Mouse (Mus musculus) kidney, postnatal 14 days (tissue): ENCODE data around the gene Slc27a5.
A peak's percentile ranks its signal among the peaks of the same experiment; 100 is the strongest.

ENCODE experiments used
- DNase-seq: peaks from one replicate; pipeline ENCODE4 v3.0.0; 2022; ENCODE audit warnings: mixed read lengths

Gene Slc27a5

GRCm38 (mm10) chr7:12980291-12980690 lies 17.7 kb downstream of the Slc27a5 start:
- DNase-seq = no peak

DNA sequence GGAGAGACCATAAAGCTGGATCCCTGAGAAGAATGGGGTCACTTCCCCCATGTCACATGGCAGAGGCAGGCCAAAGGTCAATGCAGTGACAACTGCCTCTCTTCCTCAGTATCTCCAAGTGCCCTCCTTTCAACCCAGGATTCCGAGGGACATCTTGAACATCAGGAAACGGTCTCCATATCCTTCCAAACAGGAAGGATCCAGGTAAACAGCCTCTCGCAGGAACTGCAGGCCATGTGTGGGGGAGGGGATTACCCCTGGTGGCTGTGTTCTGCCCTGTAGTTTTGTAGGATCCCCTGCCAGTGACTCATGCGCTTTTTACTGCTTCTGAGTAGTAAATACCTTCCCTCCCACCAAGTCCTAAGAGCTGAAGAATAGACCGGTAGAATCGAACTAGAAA lies 18.2 kb downstream of the Slc27a5 start:
- no peak for DNase-seq

- no peak for DNase-seq
These were observed 18.9 kb downstream of the Slc27a5 start for GRCm38 (mm10) chr7:12978931-12979722.

- peak; percentile 99 for DNase-seq
These were observed 20.2 kb downstream of the Slc27a5 start, which contains the start of gene Zfp446 for GRCm38 (mm10) chr7:12977682-12978389. Gene Zfp446, plus strand, starts transcription at chr7:12977848.

- DNase-seq = no peak
These were observed 27.1 kb downstream of the Slc27a5 start for GRCm38 (mm10) chr7:12970906-12971305.

- DNase-seq = peak; percentile 76
These were observed 31.7 kb downstream of the Slc27a5 start for GRCm38 (mm10) chr7:12966104-12966845.

DNA sequence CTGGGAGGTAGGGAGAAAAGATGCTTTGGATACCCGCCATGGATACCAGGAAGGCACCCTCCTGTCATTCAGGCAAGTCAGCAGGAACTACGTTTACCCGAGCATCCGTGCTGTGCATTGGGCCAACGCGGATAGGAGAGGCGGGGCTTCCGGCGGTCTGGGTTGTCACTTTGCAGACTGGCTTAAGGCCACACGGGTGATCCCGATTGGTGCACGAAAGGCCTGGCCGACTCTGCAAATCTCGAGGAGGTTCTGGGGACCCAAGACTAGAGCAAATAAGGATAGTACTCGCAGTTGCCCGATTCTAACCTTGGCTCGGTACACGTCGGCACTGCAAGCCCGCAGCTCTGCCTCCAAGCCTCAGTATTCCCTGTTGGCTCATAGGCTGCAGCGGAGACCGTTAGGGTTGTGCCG lies 32.3 kb downstream of the Slc27a5 start, which contains the start of gene Zfp324:
Zfp324 (plus strand) TSS at position 161 of the 414 bp plus-strand sequence.
- DNase-seq = peak; percentile 93

DNA sequence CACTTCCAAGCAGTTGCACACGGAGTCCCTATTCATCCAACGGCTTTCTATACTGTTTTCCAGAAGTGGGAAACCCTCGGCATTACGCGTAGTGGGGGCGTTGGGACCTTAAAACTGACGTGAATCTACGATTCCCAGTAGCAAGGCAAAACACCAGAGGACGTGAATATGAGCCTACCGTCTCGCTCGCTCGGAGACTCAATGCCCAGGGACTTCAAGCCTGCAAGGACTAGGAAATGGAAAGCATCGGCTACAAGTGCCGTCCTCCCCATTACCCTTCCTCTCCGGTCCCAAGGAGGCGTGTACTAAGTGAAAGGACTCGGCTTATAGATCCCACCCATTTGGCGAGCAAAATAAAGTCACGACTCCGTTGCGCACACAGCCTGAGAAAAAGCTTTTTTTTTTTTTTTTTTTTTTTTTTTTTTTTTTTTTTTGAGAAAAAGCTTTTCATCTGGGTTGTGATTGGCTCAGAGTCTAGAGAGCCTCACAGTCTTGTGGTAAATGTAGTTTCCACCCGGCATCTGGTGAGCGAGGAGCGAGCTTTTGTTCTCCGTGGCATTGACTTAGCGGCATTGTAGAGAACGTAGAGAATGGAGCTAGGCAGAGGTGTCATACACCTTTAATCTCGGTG lies 36.4 kb downstream of the Slc27a5 start:
- peak; percentile 55 for DNase-seq

DNA sequence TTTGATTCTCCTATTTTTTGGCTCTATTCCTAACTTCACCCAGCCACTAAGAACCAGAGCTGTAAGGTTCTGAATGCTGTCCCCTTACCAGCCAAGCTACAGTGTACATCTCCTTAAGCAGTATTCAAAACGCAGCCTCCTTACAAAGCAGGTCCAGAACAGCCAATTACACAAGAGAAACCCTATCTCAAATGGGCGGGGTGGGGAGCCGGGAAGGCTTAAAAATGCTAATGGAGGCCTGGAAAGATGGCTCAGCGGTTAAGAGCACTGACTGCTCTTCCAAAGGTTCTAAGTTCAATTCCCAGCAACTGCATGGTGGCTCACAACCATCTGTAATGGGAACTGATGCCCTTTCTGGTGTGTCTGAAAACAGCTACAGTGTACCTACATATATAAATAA lies 38.3 kb downstream of the Slc27a5 start:
- no peak for DNase-seq

DNA sequence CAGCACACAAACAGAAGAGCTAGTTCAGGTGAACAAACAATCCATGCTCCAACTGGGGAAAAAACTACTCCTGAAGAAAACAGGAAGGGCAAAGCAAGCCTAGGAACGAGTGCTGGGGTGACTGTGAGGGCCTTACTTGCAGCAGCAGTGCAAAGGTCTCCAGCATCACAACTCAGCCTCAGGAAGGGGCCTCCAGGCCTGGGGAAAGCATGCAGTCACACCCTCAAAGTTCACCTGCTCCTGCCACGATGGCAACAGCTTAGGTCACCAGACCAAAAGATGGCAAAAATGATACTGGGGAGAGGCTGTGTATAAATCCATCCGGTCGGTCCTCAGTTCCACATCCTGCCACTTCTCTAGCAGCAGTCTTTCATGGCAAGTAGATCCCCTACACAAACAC lies 39.0 kb downstream of the Slc27a5 start:
- DNase-seq = no peak

- DNase-seq = no peak
These were observed 40.5 kb downstream of the Slc27a5 start for GRCm38 (mm10) chr7:12957511-12957910.

- DNase-seq = no peak
These were observed 43.1 kb downstream of the Slc27a5 start for GRCm38 (mm10) chr7:12954896-12955295.

DNA sequence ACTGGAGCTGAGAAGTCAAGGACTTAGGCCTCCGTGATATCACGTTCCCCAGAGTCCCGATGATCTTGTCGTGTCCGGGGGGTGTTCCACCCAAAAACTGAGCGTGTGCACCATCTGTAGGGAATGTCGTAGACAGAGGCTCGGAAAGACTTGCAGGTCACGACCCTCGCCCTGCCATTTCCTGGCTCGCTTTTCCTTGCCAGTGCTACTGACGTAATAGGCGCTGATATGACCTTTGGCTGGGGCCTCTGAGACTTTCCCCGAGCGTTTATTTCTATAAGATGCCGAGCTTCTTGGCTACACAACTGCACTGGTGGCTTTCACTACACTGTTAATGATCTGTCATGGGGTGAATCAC lies 48.1 kb downstream of the Slc27a5 start:
- no peak for DNase-seq

DNA sequence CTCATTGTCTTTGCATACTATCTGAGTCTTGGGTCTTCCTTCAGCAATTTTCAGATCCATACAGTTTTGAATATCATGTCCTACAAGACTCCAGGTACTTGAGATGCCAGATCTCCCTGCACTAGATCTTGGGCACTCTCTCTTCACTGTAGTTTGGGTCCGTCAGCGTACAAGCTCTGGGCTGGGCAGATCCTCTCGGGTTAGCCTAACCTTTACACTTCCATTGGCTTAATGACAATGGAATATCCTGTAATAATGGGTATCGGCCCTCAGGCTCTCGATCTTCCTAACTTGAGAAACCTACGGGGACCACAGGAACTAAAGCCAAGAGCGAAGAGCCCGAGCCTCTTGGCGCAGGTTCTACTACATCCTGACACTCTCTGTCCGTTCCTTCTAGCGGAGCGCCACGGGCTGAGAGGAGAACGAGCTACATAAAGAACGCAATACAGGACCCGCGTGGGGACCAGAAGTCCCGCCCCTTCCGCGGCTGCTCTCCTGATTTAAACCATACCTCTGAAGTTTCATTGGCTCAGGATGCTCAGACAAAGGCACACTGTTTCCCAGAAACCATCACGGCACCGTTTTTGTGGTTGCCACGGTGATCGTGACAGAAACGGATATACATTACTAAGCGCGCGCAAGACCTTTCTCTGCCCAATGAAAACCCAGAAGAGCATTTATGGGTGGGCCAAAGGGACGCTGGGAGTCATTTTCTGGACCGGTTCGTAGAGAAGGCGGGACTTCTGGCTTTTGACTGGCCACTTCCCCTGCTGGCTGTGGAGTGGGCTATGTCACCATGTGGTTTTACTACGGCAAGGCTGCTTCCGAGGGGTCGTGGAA lies 48.7 kb downstream of the Slc27a5 start:
- peak; percentile 97 for DNase-seq

DNA sequence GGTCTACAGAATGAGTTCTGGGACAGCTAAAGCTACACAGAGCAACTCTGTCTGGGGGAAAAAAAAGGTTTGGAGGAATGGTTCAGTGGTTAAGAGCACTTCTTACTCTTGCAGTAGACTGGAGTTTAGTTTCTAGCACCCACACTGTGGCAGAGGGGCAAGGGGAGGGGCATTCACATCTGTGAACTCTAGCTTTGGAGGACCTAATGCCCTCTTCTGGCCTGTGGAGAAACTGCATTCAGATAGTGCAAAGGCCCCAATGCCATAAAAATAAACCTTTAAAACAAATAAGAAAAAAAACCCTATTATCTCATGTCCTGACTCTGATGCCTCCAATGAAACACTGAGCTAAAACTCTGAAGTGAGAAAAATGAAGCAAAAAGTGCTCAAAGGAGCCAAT lies 54.5 kb downstream of the Slc27a5 start:
- no peak for DNase-seq

DNA sequence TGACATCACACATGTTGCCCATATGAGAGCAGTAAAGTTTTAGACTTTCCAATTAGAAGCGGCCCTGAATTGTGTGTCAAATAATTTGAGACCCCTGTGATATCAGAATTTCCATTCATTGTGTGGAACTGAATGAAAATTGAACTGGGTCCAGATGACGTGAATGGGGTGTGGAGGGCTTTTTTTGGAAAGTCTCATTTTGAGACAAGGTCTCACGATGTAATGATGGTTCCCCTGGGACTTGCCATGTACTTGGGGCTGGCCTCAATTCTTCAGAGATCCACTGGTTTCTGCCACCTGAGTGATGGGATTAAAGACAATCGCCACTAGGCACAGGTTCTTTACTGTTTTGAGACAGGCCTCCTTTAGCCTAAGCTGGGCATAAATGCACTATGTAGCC lies 57.4 kb downstream of the Slc27a5 start:
- no peak for DNase-seq
